Mouse (Mus musculus): ENCODE measurements around the gene 9930111J21Rik2.
"Not testable (repeated sequence)": the region's sequence is repeated elsewhere in the genome, so short reads cannot be mapped to it uniquely, and the experiment has no call there.

Gene 9930111J21Rik2

GRCm38 (mm10) chr11:49051093-49051891 lies at the start of gene 9930111J21Rik2:
9930111J21Rik2 (minus strand) TSS chr11:49051242.
- DNase-seq (ENCODE audit: extremely low read depth, insufficient read length, low spot score), result not testable (repeated sequence)

- peak; percentile 25 for DNase-seq (ENCODE audit: extremely low read depth, insufficient read length, low spot score)
Measured at GRCm38 (mm10) chr11:49100409-49100808, 49.4 kb upstream of the 9930111J21Rik2 start.

GRCm38 (mm10) chr11:49095367-49095766 lies 44.3 kb upstream of the 9930111J21Rik2 start:
- no peak for DNase-seq (ENCODE audit: extremely low read depth, insufficient read length, low spot score)

- DNase-seq (ENCODE audit: extremely low read depth, insufficient read length, low spot score), result no peak
Measured at GRCm38 (mm10) chr11:49093861-49094660, 43.0 kb upstream of the 9930111J21Rik2 start.

GRCm38 (mm10) chr11:49092786-49093185 lies 41.7 kb upstream of the 9930111J21Rik2 start:
- no peak for DNase-seq (ENCODE audit: extremely low read depth, insufficient read length, low spot score)

- no peak for DNase-seq (ENCODE audit: extremely low read depth, insufficient read length, low spot score)
Measured at GRCm38 (mm10) chr11:49092053-49092586, 41.1 kb upstream of the 9930111J21Rik2 start.

GRCm38 (mm10) chr11:49091171-49091570 lies 40.1 kb upstream of the 9930111J21Rik2 start:
- DNase-seq (ENCODE audit: extremely low read depth, insufficient read length, low spot score), result no peak

- no peak for DNase-seq (ENCODE audit: extremely low read depth, insufficient read length, low spot score)
Measured at GRCm38 (mm10) chr11:49090551-49090950, 39.5 kb upstream of the 9930111J21Rik2 start.

- no peak for DNase-seq (ENCODE audit: extremely low read depth, insufficient read length, low spot score)
Measured at GRCm38 (mm10) chr11:49089735-49090507, 38.9 kb upstream of the 9930111J21Rik2 start.

- no peak for DNase-seq (ENCODE audit: extremely low read depth, insufficient read length, low spot score)
Measured at GRCm38 (mm10) chr11:49088990-49089652, 38.1 kb upstream of the 9930111J21Rik2 start.

- peak; percentile 17 for DNase-seq (ENCODE audit: extremely low read depth, insufficient read length, low spot score)
Measured at GRCm38 (mm10) chr11:49087830-49088616, 37.0 kb upstream of the 9930111J21Rik2 start.

GRCm38 (mm10) chr11:49086858-49087361 lies 35.9 kb upstream of the 9930111J21Rik2 start:
- no peak for DNase-seq (ENCODE audit: extremely low read depth, insufficient read length, low spot score)

- no peak for DNase-seq (ENCODE audit: extremely low read depth, insufficient read length, low spot score)
Measured at GRCm38 (mm10) chr11:49084875-49085274, 33.8 kb upstream of the 9930111J21Rik2 start.

GRCm38 (mm10) chr11:49084385-49084784 lies 33.3 kb upstream of the 9930111J21Rik2 start:
- no peak for DNase-seq (ENCODE audit: extremely low read depth, insufficient read length, low spot score)

GRCm38 (mm10) chr11:49083808-49084207 lies 32.8 kb upstream of the 9930111J21Rik2 start:
- DNase-seq (ENCODE audit: extremely low read depth, insufficient read length, low spot score), result no peak

- DNase-seq (ENCODE audit: extremely low read depth, insufficient read length, low spot score), result no peak
Measured at GRCm38 (mm10) chr11:49083146-49083545, 32.1 kb upstream of the 9930111J21Rik2 start.

GRCm38 (mm10) chr11:49081886-49082285 lies 30.8 kb upstream of the 9930111J21Rik2 start:
- no peak for DNase-seq (ENCODE audit: extremely low read depth, insufficient read length, low spot score)

GRCm38 (mm10) chr11:49081356-49081755 lies 30.3 kb upstream of the 9930111J21Rik2 start:
- no peak for DNase-seq (ENCODE audit: extremely low read depth, insufficient read length, low spot score)

- DNase-seq (ENCODE audit: extremely low read depth, insufficient read length, low spot score), result no peak
Measured at GRCm38 (mm10) chr11:49080636-49081035, 29.6 kb upstream of the 9930111J21Rik2 start.

Data from 3134 (cell line).